Mouse (Mus musculus): ENCODE measurements around the gene Mlycd. TPM values are rescaled to one million over a fixed set of nuclear protein-coding genes. Genes with fewer than 3 reads are reported as not detected.
A peak's percentile ranks its signal among the peaks of the same experiment; 100 is the strongest.

Gene Mlycd
- polyA plus RNA-seq, 1 experiment from 2014 or later = 12.5 TPM

DNA sequence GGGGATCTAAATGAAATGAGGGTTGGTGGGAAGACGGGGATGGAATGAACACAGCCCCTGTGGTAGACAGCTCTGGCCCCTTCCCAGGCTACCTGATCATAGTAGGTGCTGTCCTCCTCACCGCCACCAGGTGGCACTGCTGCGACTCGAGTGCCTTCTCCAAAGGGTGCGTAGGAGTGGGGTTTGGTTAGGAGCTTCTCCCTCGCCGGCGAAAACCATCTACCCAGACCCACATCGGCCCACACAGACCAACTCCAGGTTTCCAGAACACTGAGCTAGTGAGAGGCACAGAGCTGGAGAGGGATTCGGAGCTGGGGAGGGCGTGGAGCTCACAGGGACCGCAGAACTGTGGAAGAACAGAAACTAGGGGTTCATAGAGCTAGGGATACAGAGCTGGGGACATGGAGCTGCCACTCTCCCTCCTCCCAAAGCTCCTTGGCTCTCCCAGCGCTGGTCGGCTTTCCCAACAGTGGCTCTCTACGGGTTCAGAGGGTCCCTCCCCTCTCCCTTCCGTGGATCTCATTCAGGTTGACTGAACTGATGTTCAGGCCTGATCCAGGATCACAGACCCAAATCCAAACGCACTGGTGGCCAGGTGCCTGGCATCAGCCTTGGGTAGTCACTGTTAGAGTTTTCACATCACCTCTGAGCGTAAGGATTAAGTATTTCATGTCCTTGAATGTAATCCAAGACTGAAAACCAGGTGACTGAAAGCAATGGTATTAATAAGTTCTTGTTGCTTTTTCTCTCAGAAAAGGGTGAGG is 18.2 kb downstream of the Mlycd start:
- WGBS = 14% methylated on average over 18 of the region's 18 CpGs
- Histone ChIP-seq H3K4me1 (ENCODE audit: control insufficient read depth, insufficient read depth, low read length) (peaks cover 5% of the 10 kb centered on the region; the same call in 1 of the 2 replicates), H3K9ac (ENCODE audit: low read length) (peak overlapping the region; percentile 65), H3K4me2 (ENCODE audit: low read depth, low read length) (peak overlapping the region; percentile 52), H3K27me3 (ENCODE audit: control insufficient read depth, insufficient read depth, low read length) (no peaks in the 10 kb centered on the region), H3K36me3 (ENCODE audit: control insufficient read depth, insufficient read depth, low read length) (no peaks in the 10 kb centered on the region), H3K9me3 (replicated peaks; ENCODE audit: control insufficient read depth, low read length) (no peaks in the 10 kb centered on the region), H3K27ac (ENCODE audit: low read length) (no peak overlapping the region), H3K4me3 (replicated peaks; ENCODE audit: low read length) (peak overlapping the region; percentile 28)
- peak; percentile 69; the same call in 1 of the 2 replicates for ATAC-seq (ENCODE audit: insufficient read depth, low FRiP score)

DNA sequence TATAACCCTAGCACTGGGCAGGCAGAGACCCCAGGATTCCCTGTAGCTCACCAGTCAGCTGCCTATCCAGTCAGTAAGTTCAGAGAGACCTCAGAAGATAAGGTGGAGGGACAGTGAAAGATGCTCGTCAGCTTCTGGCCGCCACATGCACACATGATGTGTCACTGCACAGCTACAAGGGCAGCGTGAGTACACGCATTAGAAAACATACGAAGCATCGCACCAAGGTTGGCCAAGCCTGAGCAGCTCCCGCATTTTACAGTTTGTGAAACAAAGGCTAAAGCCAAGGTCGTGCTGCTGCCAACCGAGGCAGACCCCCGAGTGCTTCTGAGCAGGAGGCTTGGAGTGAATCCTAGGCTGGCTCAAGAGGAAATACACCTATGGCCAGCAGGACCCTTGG is 18.9 kb downstream of the Mlycd start:
- WGBS = 79% methylated on average over 10 of the region's 10 CpGs
- H3K9me3 ChIP-seq (replicated peaks; ENCODE audit: control insufficient read depth, low read length) = no peaks in the 10 kb centered on the region
- H3K36me3 ChIP-seq (ENCODE audit: control insufficient read depth, insufficient read depth, low read length) = no peaks in the 10 kb centered on the region
- no peak overlapping the region for H3K9ac ChIP-seq (ENCODE audit: low read length)
- peaks cover 5% of the 10 kb centered on the region; the same call in 1 of the 2 replicates for H3K4me1 ChIP-seq (ENCODE audit: control insufficient read depth, insufficient read depth, low read length)
- H3K27me3 ChIP-seq (ENCODE audit: control insufficient read depth, insufficient read depth, low read length) = no peaks in the 10 kb centered on the region
- no peak overlapping the region for H3K27ac ChIP-seq (ENCODE audit: low read length)
- no peak overlapping the region for H3K4me3 ChIP-seq (replicated peaks; ENCODE audit: low read length)
- no peak for ATAC-seq (ENCODE audit: insufficient read depth, low FRiP score)
- no peak overlapping the region for H3K4me2 ChIP-seq (ENCODE audit: low read depth, low read length)

GRCm38 (mm10) chr8:119420318-119420717 is 25.6 kb downstream of the Mlycd start:
- 61% methylated on average over 7 of the region's 7 CpGs for WGBS
- Histone ChIP-seq H3K36me3 (ENCODE audit: control insufficient read depth, insufficient read depth, low read length) (no peaks in the 10 kb centered on the region), H3K4me2 (ENCODE audit: low read depth, low read length) (no peak overlapping the region), H3K4me1 (ENCODE audit: control insufficient read depth, insufficient read depth, low read length) (peaks cover 25% of the 10 kb centered on the region), H3K4me3 (replicated peaks; ENCODE audit: low read length) (no peak overlapping the region), H3K9ac (ENCODE audit: low read length) (no peak overlapping the region), H3K9me3 (replicated peaks; ENCODE audit: control insufficient read depth, low read length) (no peaks in the 10 kb centered on the region), H3K27me3 (ENCODE audit: control insufficient read depth, insufficient read depth, low read length) (no peaks in the 10 kb centered on the region), H3K27ac (ENCODE audit: low read length) (no peak overlapping the region)
- ATAC-seq (ENCODE audit: insufficient read depth, low FRiP score) = no peak

DNA sequence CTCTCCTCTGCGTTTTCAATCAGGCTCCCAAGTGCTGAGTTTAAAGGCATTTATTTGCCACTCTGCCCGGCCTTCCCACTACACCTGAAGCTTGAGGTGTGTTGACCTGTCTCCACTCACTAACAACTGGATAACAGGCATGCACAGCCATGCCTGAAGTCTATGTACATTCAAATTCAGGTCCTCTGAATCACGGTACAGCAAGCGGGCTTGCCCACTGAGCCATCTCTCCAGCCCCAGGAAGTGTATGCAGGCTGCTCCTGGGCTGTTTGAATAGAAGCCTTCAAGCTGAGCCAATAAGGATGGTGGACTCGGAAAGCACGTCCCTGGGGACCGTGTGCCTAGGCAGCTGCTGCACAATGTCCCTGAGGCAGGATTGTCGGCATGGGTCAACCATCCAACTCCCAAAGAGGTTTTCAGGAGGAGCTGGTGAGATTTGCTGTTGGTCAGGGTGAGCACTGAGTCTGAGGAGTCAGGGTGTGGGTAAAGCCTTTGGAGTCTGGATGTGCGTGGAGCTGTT is 27.0 kb downstream of the Mlycd start:
- Histone ChIP-seq H3K4me2 (ENCODE audit: low read depth, low read length) (no peak overlapping the region), H3K36me3 (ENCODE audit: control insufficient read depth, insufficient read depth, low read length) (no peaks in the 10 kb centered on the region), H3K4me3 (replicated peaks; ENCODE audit: low read length) (no peak overlapping the region), H3K9ac (ENCODE audit: low read length) (0 out of 2 replicates have a peak overlapping the region, but pooled peaks have one; percentile 5), H3K27ac (ENCODE audit: low read length) (peak overlapping the region; percentile 48; the same call in 1 of the 2 replicates), H3K9me3 (replicated peaks; ENCODE audit: control insufficient read depth, low read length) (no peaks in the 10 kb centered on the region), H3K27me3 (ENCODE audit: control insufficient read depth, insufficient read depth, low read length) (no peaks in the 10 kb centered on the region), H3K4me1 (ENCODE audit: control insufficient read depth, insufficient read depth, low read length) (peaks cover 25% of the 10 kb centered on the region)
- 64% methylated on average over 9 of the region's 9 CpGs for whole genome bisulfite sequencing
- ATAC-seq (ENCODE audit: insufficient read depth, low FRiP score) = no peak

DNA sequence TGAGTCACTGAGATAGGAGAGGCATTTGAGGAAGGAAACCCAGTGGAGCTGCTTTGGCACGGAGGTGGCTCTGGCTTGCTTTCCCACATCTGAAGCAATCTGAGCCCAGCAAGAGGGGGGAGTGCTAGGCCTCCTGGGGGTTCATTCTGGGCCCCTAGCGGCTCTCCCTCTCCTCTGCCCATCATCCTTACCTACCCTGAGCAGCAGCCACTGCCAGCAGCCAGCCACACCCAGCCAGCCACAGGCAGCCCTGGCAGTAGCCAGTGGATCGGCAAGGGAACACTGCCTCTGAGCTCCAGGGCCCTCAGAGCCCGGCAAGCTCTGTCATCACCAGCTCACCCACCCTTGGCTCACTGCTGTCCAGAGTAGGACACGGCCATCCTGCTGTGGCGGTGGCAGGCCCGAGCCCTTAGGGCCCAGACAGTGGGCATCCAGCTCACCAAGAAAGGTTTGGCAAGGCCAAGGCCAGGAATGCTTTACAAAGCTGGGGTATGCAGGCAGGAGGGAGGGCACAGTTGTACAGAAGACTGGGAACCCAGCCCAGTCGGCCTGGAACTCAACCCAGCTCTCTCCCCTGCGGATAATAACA is 27.5 kb downstream of the Mlycd start:
- no peak overlapping the region for H3K4me2 ChIP-seq (ENCODE audit: low read depth, low read length)
- no peak overlapping the region for H3K4me3 ChIP-seq (replicated peaks; ENCODE audit: low read length)
- no peak for ATAC-seq (ENCODE audit: insufficient read depth, low FRiP score)
- peak overlapping the region; percentile 48; the same call in 1 of the 2 replicates for H3K27ac ChIP-seq (ENCODE audit: low read length)
- H3K4me1 ChIP-seq (ENCODE audit: control insufficient read depth, insufficient read depth, low read length) = peaks cover 25% of the 10 kb centered on the region
- no peaks in the 10 kb centered on the region for H3K36me3 ChIP-seq (ENCODE audit: control insufficient read depth, insufficient read depth, low read length)
- 62% methylated on average over 9 of the region's 9 CpGs for WGBS
- no peaks in the 10 kb centered on the region for H3K27me3 ChIP-seq (ENCODE audit: control insufficient read depth, insufficient read depth, low read length)
- H3K9ac ChIP-seq (ENCODE audit: low read length) = peak overlapping the region; percentile 56; the same call in 1 of the 2 replicates
- no peaks in the 10 kb centered on the region for H3K9me3 ChIP-seq (replicated peaks; ENCODE audit: control insufficient read depth, low read length)

- Histone ChIP-seq H3K4me2 (ENCODE audit: low read depth, low read length) (no peak overlapping the region), H3K27ac (ENCODE audit: low read length) (peak overlapping the region; percentile 81), H3K4me1 (ENCODE audit: control insufficient read depth, insufficient read depth, low read length) (peaks cover 28% of the 10 kb centered on the region), H3K9me3 (replicated peaks; ENCODE audit: control insufficient read depth, low read length) (no peaks in the 10 kb centered on the region), H3K36me3 (ENCODE audit: control insufficient read depth, insufficient read depth, low read length) (no peaks in the 10 kb centered on the region), H3K4me3 (replicated peaks; ENCODE audit: low read length) (no peak overlapping the region), H3K9ac (ENCODE audit: low read length) (peak overlapping the region; percentile 35; the same call in 1 of the 2 replicates), H3K27me3 (ENCODE audit: control insufficient read depth, insufficient read depth, low read length) (no peaks in the 10 kb centered on the region)
- WGBS = 43% methylated on average over 9 of the region's 9 CpGs
- ATAC-seq (ENCODE audit: insufficient read depth, low FRiP score) = no peak
These were observed 29.0 kb downstream of the Mlycd start for GRCm38 (mm10) chr8:119423631-119424141.

DNA sequence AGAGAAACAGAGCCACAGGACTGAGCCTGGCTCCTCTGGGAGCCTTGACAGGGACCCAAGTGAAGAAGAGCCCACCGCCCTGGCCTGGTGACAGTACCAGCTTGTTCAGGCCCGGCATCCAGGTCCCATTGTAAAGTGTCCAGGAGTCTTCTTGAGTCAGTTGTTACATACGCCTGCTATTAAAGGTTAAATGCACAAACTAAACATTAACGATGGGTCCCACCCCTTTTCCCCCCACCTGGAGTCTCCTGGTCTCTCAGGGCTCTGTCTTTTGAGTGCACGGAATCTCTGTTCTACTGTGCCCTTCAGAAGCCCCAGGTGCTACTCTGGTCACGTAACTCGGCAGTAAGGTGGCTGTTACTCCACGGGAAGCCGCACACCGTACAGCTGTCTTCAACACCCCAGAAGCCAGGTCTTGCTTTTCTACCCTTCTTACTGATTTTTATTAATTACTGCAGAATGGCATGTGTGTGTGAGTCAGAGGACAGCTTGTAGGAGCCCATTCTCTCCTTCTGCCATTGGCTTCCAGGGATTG is 29.6 kb downstream of the Mlycd start:
- H3K4me1 ChIP-seq (ENCODE audit: control insufficient read depth, insufficient read depth, low read length) = peaks cover 32% of the 10 kb centered on the region
- H3K4me3 ChIP-seq (replicated peaks; ENCODE audit: low read length) = no peak overlapping the region
- no peaks in the 10 kb centered on the region for H3K9me3 ChIP-seq (replicated peaks; ENCODE audit: control insufficient read depth, low read length)
- H3K27ac ChIP-seq (ENCODE audit: low read length) = peak overlapping the region; percentile 81
- ATAC-seq (ENCODE audit: insufficient read depth, low FRiP score) = no peak
- 74% methylated on average over 10 of the region's 10 CpGs for WGBS
- H3K36me3 ChIP-seq (ENCODE audit: control insufficient read depth, insufficient read depth, low read length) = no peaks in the 10 kb centered on the region
- H3K9ac ChIP-seq (ENCODE audit: low read length) = peak overlapping the region; percentile 35; the same call in 1 of the 2 replicates
- H3K4me2 ChIP-seq (ENCODE audit: low read depth, low read length) = no peak overlapping the region
- no peaks in the 10 kb centered on the region for H3K27me3 ChIP-seq (ENCODE audit: control insufficient read depth, insufficient read depth, low read length)

GRCm38 (mm10) chr8:119424740-119425139 is 30.1 kb downstream of the Mlycd start:
- H3K27ac ChIP-seq (ENCODE audit: low read length) = peak overlapping the region; percentile 81; the same call in 1 of the 2 replicates
- no peak overlapping the region for H3K4me2 ChIP-seq (ENCODE audit: low read depth, low read length)
- 69% methylated on average over 10 of the region's 10 CpGs for WGBS
- no peak overlapping the region for H3K9ac ChIP-seq (ENCODE audit: low read length)
- H3K4me1 ChIP-seq (ENCODE audit: control insufficient read depth, insufficient read depth, low read length) = peaks cover 32% of the 10 kb centered on the region
- H3K27me3 ChIP-seq (ENCODE audit: control insufficient read depth, insufficient read depth, low read length) = no peaks in the 10 kb centered on the region
- no peak for ATAC-seq (ENCODE audit: insufficient read depth, low FRiP score)
- H3K9me3 ChIP-seq (replicated peaks; ENCODE audit: control insufficient read depth, low read length) = no peaks in the 10 kb centered on the region
- H3K4me3 ChIP-seq (replicated peaks; ENCODE audit: low read length) = no peak overlapping the region
- no peaks in the 10 kb centered on the region for H3K36me3 ChIP-seq (ENCODE audit: control insufficient read depth, insufficient read depth, low read length)

DNA sequence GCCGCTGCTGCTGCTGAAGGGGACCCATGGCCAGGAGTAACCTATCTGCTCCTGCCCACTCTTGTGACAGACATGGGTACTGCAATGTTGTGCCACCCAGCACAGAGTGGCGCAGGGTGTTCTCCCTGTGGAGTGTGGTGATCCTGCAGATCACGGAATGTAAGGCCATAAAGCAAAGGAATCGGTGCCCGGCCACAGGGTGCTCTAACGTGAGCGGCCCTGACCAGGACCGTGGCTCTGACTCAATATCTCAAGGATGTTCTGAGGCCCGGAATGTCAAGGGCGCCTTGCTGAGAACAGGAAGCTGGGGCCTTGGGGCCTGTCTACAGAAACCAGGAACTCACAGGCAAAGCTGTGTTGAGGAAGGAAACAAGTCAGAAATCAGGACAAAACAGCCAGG is 30.9 kb downstream of the Mlycd start:
- WGBS = 79% methylated on average over 10 of the region's 10 CpGs
- Histone ChIP-seq H3K4me2 (ENCODE audit: low read depth, low read length) (no peak overlapping the region), H3K4me1 (ENCODE audit: control insufficient read depth, insufficient read depth, low read length) (peaks cover 32% of the 10 kb centered on the region), H3K27ac (ENCODE audit: low read length) (peak overlapping the region; percentile 78), H3K27me3 (ENCODE audit: control insufficient read depth, insufficient read depth, low read length) (no peaks in the 10 kb centered on the region), H3K9me3 (replicated peaks; ENCODE audit: control insufficient read depth, low read length) (no peaks in the 10 kb centered on the region), H3K9ac (ENCODE audit: low read length) (no peak overlapping the region), H3K36me3 (ENCODE audit: control insufficient read depth, insufficient read depth, low read length) (no peaks in the 10 kb centered on the region), H3K4me3 (replicated peaks; ENCODE audit: low read length) (no peak overlapping the region)
- no peak for ATAC-seq (ENCODE audit: insufficient read depth, low FRiP score)
